Comparison of ENCODE assay signal across 11 mouse cellular contexts in the genomic region with DNA sequence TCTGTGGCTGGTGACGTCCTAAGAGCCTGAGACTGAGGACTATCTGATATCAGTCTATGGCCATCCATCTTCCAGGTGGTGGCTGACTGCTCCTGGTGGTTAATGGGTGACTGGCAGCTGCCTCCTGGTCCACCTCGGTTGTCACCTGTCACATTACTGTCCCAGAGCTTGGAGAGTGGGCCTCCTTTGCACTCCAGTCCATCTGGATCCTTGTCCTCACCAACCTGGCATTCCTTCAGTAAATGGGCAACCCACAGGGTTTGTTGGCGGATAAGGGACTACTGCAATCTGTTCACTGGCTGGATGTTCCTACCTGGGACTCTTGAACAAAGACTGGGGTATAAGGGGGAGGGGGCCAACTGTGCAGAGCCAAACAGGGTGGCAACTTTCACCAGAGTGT.
"Had no signal": no experiment of that assay in that cellular context is flagged by ENCODE, and none has a peak within 500 bp of the region (broad histone marks: within the 10 kb centered on the region; RNA-seq: fewer than 3 reads in every experiment).

No protein-coding gene starts in this region.

- DNase-seq: kidney, postnatal 14 days; layer of hippocampus, adult 9-11 months; layer of hippocampus, postnatal 36 days; thymus, postnatal 4 days had no signal

- H3K4me2 ChIP-seq: kidney, embryonic 15.5 days; limb, embryonic 15.5 days; liver, embryonic 12.5 days; lung, embryonic 15.5 days; midbrain, embryonic 12.5 days had no signal

- H3K9ac ChIP-seq: kidney, embryonic 15.5 days; limb, embryonic 15.5 days; liver, embryonic 12.5 days; lung, embryonic 15.5 days; midbrain, embryonic 12.5 days had no signal

- H3K9me3 ChIP-seq: kidney, embryonic 15.5 days; limb, embryonic 15.5 days; liver, embryonic 12.5 days; lung, embryonic 15.5 days; midbrain, embryonic 12.5 days had no signal

- H3K36me3 ChIP-seq: kidney, embryonic 15.5 days; lung, embryonic 15.5 days; midbrain, embryonic 12.5 days had no signal

- H3K4me3 ChIP-seq: kidney, embryonic 15.5 days; limb, embryonic 15.5 days; liver, embryonic 12.5 days; lung, embryonic 15.5 days; midbrain, embryonic 12.5 days; myocyte had no signal

- H3K27ac ChIP-seq: kidney, embryonic 15.5 days; limb, embryonic 15.5 days; liver, embryonic 12.5 days; lung, embryonic 15.5 days; midbrain, embryonic 12.5 days; stomach, postnatal 0 days had no signal

- H3K27me3 ChIP-seq: kidney, embryonic 15.5 days; limb, embryonic 15.5 days; liver, embryonic 12.5 days; lung, embryonic 15.5 days had no signal

- ATAC-seq: liver, embryonic 12.5 days had no signal

- H3K4me1 ChIP-seq: limb, embryonic 15.5 days; lung, embryonic 15.5 days had no signal
